In genomic region chr13:85926825-85927737, GRCm38 (mm10) we compare ENCODE assay signal across 16 mouse cellular contexts.
DNase-seq lines count a peak whose midpoint lies in the region; ATAC-seq lines count a peak whose summit lies in the region.
"Had no signal": no experiment of that assay in that cellular context is flagged by ENCODE, and none has a peak within 500 bp of the region (broad histone marks: within the 10 kb centered on the region; RNA-seq: fewer than 3 reads in every experiment).

No protein-coding gene starts in this region.

- H3K27ac ChIP-seq in embryonic facial prominence, embryonic 11.5 days (replicated peaks; ENCODE audit: low read depth, low read length): no peak overlapping the region
- no peak overlapping the region for H3K27ac ChIP-seq in embryonic facial prominence, embryonic 10.5 days (replicated peaks)
- H3K27ac ChIP-seq in neural tube, embryonic 11.5 days (ENCODE audit: low read depth, low read length): no peak overlapping the region
- 0 out of 2 replicates have a peak overlapping the region, but pooled peaks have one; percentile 35 for H3K27ac ChIP-seq in limb, embryonic 12.5 days
- H3K27ac ChIP-seq in neural tube, embryonic 15.5 days (replicated peaks): no peak overlapping the region
- H3K27ac ChIP-seq: intestine, embryonic 15.5 days; liver, embryonic 14.5 days; stomach, embryonic 15.5 days had no signal

- H3K4me2 ChIP-seq in embryonic facial prominence, embryonic 11.5 days (ENCODE audit: low read depth, low read length): no peak overlapping the region
- H3K4me2 ChIP-seq in neural tube, embryonic 11.5 days (ENCODE audit: low read depth): no peak overlapping the region
- peak overlapping the region; percentile 26 for H3K4me2 ChIP-seq in limb, embryonic 12.5 days
- H3K4me2 ChIP-seq in neural tube, embryonic 15.5 days: peak overlapping the region; percentile 5; the same call in 1 of the 2 replicates
- H3K4me2 ChIP-seq: heart, embryonic 11.5 days; intestine, embryonic 15.5 days; stomach, embryonic 15.5 days had no signal

- no peaks in the 10 kb centered on the region for H3K9me3 ChIP-seq in embryonic facial prominence, embryonic 11.5 days (replicated peaks; ENCODE audit: control insufficient read depth, low read length)
- H3K9me3 ChIP-seq in embryonic facial prominence, embryonic 10.5 days: no peaks in the 10 kb centered on the region
- no peaks in the 10 kb centered on the region for H3K9me3 ChIP-seq in neural tube, embryonic 11.5 days (ENCODE audit: control insufficient read depth, low read length)
- H3K9me3 ChIP-seq in limb, embryonic 12.5 days: no peaks in the 10 kb centered on the region
- no peaks in the 10 kb centered on the region for H3K9me3 ChIP-seq in neural tube, embryonic 15.5 days (replicated peaks)
- H3K9me3 ChIP-seq: intestine, embryonic 15.5 days; stomach, embryonic 15.5 days had no signal

- WGBS in embryonic facial prominence, embryonic 11.5 days: 66% methylated on average over 4 of the region's 4 CpGs
- whole genome bisulfite sequencing in embryonic facial prominence, embryonic 10.5 days: 72% methylated on average over 4 of the region's 4 CpGs
- 62% methylated on average over 4 of the region's 4 CpGs for WGBS in neural tube, embryonic 11.5 days
- 45% methylated on average over 4 of the region's 4 CpGs for WGBS in limb, embryonic 12.5 days
- WGBS in neural tube, embryonic 15.5 days: 27% methylated on average over 4 of the region's 4 CpGs

- 0 out of 2 replicates have a peak, but pooled peaks have one; percentile 72 for ATAC-seq in embryonic facial prominence, embryonic 11.5 days (replicated peaks; ENCODE audit: insufficient number of reproducible peaks, low FRiP score, low TSS enrichment, low read depth)
- ATAC-seq in neural tube, embryonic 11.5 days (ENCODE audit: insufficient read depth, low FRiP score, low TSS enrichment): peak; percentile 91
- peak; percentile 56; the same call in 1 of the 2 replicates for ATAC-seq in limb, embryonic 12.5 days (ENCODE audit: insufficient number of reproducible peaks, insufficient read depth, low FRiP score, low TSS enrichment, low read depth)
- peak; percentile 95 for ATAC-seq in neural tube, embryonic 15.5 days (ENCODE audit: low FRiP score)
- ATAC-seq: intestine, embryonic 15.5 days had no signal

- H3K9ac ChIP-seq in embryonic facial prominence, embryonic 11.5 days (replicated peaks; ENCODE audit: low read length): no peak overlapping the region
- H3K9ac ChIP-seq in neural tube, embryonic 11.5 days (ENCODE audit: low read length): no peak overlapping the region
- H3K9ac ChIP-seq in limb, embryonic 12.5 days (replicated peaks): no peak overlapping the region
- no peak overlapping the region for H3K9ac ChIP-seq in neural tube, embryonic 15.5 days (replicated peaks)
- H3K9ac ChIP-seq: intestine, embryonic 15.5 days; liver, embryonic 14.5 days; stomach, embryonic 15.5 days had no signal

- no peak overlapping the region for H3K4me3 ChIP-seq in embryonic facial prominence, embryonic 11.5 days (ENCODE audit: low read depth, low read length)
- H3K4me3 ChIP-seq in embryonic facial prominence, embryonic 10.5 days: no peak overlapping the region
- H3K4me3 ChIP-seq in neural tube, embryonic 11.5 days (ENCODE audit: low read depth, low read length): no peak overlapping the region
- H3K4me3 ChIP-seq in limb, embryonic 12.5 days (replicated peaks): no peak overlapping the region
- no peak overlapping the region for H3K4me3 ChIP-seq in neural tube, embryonic 15.5 days (replicated peaks)
- H3K4me3 ChIP-seq: intestine, embryonic 15.5 days; myocyte; stomach, embryonic 15.5 days had no signal

- peak; percentile 10 for DNase-seq in embryonic facial prominence, embryonic 11.5 days (ENCODE audit: low spot score)
- DNase-seq in embryonic facial prominence, embryonic 10.5 days (ENCODE audit: low spot score): no peak
- DNase-seq in neural tube, embryonic 11.5 days (ENCODE audit: low spot score): no peak
- no peak for DNase-seq in neural tube, embryonic 10.5 days (ENCODE audit: extremely low spot score, low spot score)
- DNase-seq in frontal cortex, postnatal 36 days (ENCODE audit: low spot score in 2 of 2): no peak
- DNase-seq in yolk sac, embryonic 10.5 days (ENCODE audit: low spot score): no peak
- DNase-seq: cerebellum, postnatal 10 days; layer of hippocampus, postnatal 36 days; right cerebral cortex, postnatal 25 days had no signal

- H3K27me3 ChIP-seq in embryonic facial prominence, embryonic 11.5 days (ENCODE audit: control insufficient read depth, insufficient read depth, low read length): no peaks in the 10 kb centered on the region
- no peaks in the 10 kb centered on the region for H3K27me3 ChIP-seq in embryonic facial prominence, embryonic 10.5 days (replicated peaks; ENCODE audit: low read depth, poor library complexity, severe bottlenecking)
- H3K27me3 ChIP-seq in neural tube, embryonic 11.5 days (ENCODE audit: control insufficient read depth, insufficient read depth, low read length): no peaks in the 10 kb centered on the region
- no peaks in the 10 kb centered on the region for H3K27me3 ChIP-seq in limb, embryonic 12.5 days
- H3K27me3 ChIP-seq in neural tube, embryonic 15.5 days (replicated peaks): no peaks in the 10 kb centered on the region
- H3K27me3 ChIP-seq: intestine, embryonic 15.5 days; stomach, embryonic 15.5 days had no signal

- no peaks in the 10 kb centered on the region for H3K36me3 ChIP-seq in embryonic facial prominence, embryonic 11.5 days (replicated peaks; ENCODE audit: control insufficient read depth, insufficient read depth, low read depth, low read length)
- H3K36me3 ChIP-seq in embryonic facial prominence, embryonic 10.5 days (replicated peaks): no peaks in the 10 kb centered on the region
- H3K36me3 ChIP-seq in neural tube, embryonic 11.5 days (ENCODE audit: control insufficient read depth, insufficient read depth, low read length): no peaks in the 10 kb centered on the region
- H3K36me3 ChIP-seq in limb, embryonic 12.5 days: no peaks in the 10 kb centered on the region
- no peaks in the 10 kb centered on the region for H3K36me3 ChIP-seq in neural tube, embryonic 15.5 days
- H3K36me3 ChIP-seq: intestine, embryonic 15.5 days; stomach, embryonic 15.5 days had no signal

- H3K4me1 ChIP-seq in embryonic facial prominence, embryonic 11.5 days (ENCODE audit: control insufficient read depth, insufficient read depth, low read length): no peaks in the 10 kb centered on the region
- H3K4me1 ChIP-seq in embryonic facial prominence, embryonic 10.5 days: 0 out of 2 replicates have a peak, but pooled peaks cover 5% of the 10 kb centered on the region
- H3K4me1 ChIP-seq in neural tube, embryonic 11.5 days (ENCODE audit: control insufficient read depth, insufficient read depth, low read length): no peaks in the 10 kb centered on the region
- H3K4me1 ChIP-seq in limb, embryonic 12.5 days (replicated peaks): peaks cover 6% of the 10 kb centered on the region
- peaks cover 10% of the 10 kb centered on the region for H3K4me1 ChIP-seq in neural tube, embryonic 15.5 days
- H3K4me1 ChIP-seq: intestine, embryonic 15.5 days; stomach, embryonic 15.5 days had no signal

Comparison
In these comparisons a context has a peak if more than half of its experiments do, and no peak if none do; other contexts are left out.
1. H3K4me2 ChIP-seq: peak in limb, embryonic 12.5 days (single experiment) and neural tube, embryonic 15.5 days (single experiment); none in embryonic facial prominence, embryonic 11.5 days (single experiment) and neural tube, embryonic 11.5 days (single experiment).
2. Peak in every context shown above with its lines, with median percentiles within 50 percentile points of each other: ATAC-seq.